7 mouse cellular contexts compared by ENCODE assay signal in the genomic region with DNA sequence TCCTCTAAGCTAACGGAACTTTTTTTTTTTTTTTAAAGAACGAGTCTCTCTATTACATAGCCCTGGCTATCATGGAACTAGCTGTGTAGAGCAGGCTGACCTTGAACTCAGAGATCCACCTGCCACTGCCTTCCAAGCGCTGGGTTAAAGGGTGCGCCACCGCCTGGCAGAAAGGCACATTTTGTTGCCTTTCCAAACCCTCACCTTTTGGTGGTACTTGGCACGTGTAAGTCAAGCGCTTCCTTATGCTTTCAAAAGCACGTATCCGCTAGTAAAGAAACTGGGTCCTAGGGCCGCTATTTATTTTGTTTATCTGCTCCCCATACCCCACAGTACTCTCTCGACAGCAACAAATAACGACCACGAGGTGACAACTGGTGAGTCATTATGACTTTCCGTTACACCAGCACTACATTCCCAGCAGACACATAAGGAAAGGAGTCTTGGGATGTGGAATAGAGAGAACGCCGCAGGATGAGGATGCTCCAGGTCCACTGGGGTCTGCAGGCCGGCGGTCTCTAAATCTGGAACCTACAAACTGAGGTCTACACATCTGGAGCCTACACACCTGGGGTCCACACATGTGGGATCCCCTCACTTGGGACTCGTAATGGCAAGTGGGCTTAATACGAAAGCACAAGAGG. TPM values are rescaled to one million over a fixed set of nuclear protein-coding genes. Genes with fewer than 3 reads are reported as not detected.
DNase-seq lines count a peak whose midpoint lies in the region; ATAC-seq and TF ChIP-seq lines count a peak whose summit lies in the region.

No protein-coding gene starts in this region.

- TF ChIP-seq EP300 in liver, embryonic 14.5 days (IDR thresholded peaks at IDR 0.05; ENCODE audit: low read depth), result no peak

- H3K4me2 ChIP-seq in hindbrain, embryonic 16.5 days (ENCODE audit: low read length), result peak overlapping the region; percentile 77
- H3K4me2 ChIP-seq in liver, embryonic 14.5 days (ENCODE audit: low read depth), result peak overlapping the region; percentile 87
- H3K4me2 ChIP-seq in neural tube, embryonic 13.5 days, result peak overlapping the region; percentile 50

- peak; percentile 70 for ATAC-seq in hindbrain, embryonic 16.5 days
- peak; percentile 40 for ATAC-seq in liver, embryonic 14.5 days (ENCODE audit: insufficient read depth)
- peak; percentile 78 for ATAC-seq in neural tube, embryonic 13.5 days (ENCODE audit: low read depth)

- peak; percentile 84 for TF ChIP-seq CTCF in liver, embryonic 14.5 days (IDR thresholded peaks at IDR 0.05; ENCODE audit: low read depth)

- H3K9me3 ChIP-seq in ES-E14 (ENCODE audit: control insufficient read depth, insufficient read depth, low read depth, low read length), result no peaks in the 10 kb centered on the region
- no peaks in the 10 kb centered on the region for H3K9me3 ChIP-seq in erythroblast, embryonic 14.5 days (ENCODE audit: control insufficient read depth, low read length)
- no peaks in the 10 kb centered on the region for H3K9me3 ChIP-seq in hindbrain, embryonic 16.5 days (ENCODE audit: control insufficient read depth, low read length)
- H3K9me3 ChIP-seq in liver, embryonic 14.5 days (ENCODE audit: control insufficient read depth, low read length), result no peaks in the 10 kb centered on the region
- no peaks in the 10 kb centered on the region for H3K9me3 ChIP-seq in neural tube, embryonic 13.5 days

- in situ Hi-C loops in ES-E14 (cut with MboI; ENCODE audit: low sequenced_read_pairs in 2 of 2, unreplicated experiment in 2 of 2), result no loop called here

- DNase-seq in ES-E14 (ENCODE audit: low read depth, low spot score), result peak; percentile 28
- peak; percentile 61 for DNase-seq in adrenal gland, postnatal 14 days
- peak; percentile 35 to 56 (median 47) for DNase-seq in liver, embryonic 14.5 days (ENCODE audit: low read depth in 3 of 3, low spot score in 3 of 3)
- no peak for DNase-seq in left cerebral cortex, postnatal 36 days (ENCODE audit: low spot score in 2 of 2)

- no peaks in the 10 kb centered on the region for H3K27me3 ChIP-seq in erythroblast, embryonic 14.5 days (ENCODE audit: control insufficient read depth)
- no peaks in the 10 kb centered on the region; the same call in 1 of the 2 replicates for H3K27me3 ChIP-seq in hindbrain, embryonic 16.5 days (replicated peaks; ENCODE audit: control insufficient read depth, insufficient read depth, low read length)
- no peaks in the 10 kb centered on the region for H3K27me3 ChIP-seq in liver, embryonic 14.5 days (ENCODE audit: control insufficient read depth, insufficient read depth, low read length)
- H3K27me3 ChIP-seq in neural tube, embryonic 13.5 days, result no peaks in the 10 kb centered on the region

- no peaks in the 10 kb centered on the region for H3K36me3 ChIP-seq in ES-E14 (ENCODE audit: control insufficient read depth, insufficient read depth, low read length, poor library complexity, severe bottlenecking)
- peaks cover 6% of the 10 kb centered on the region for H3K36me3 ChIP-seq in erythroblast, embryonic 14.5 days (ENCODE audit: control insufficient read depth)
- no peaks in the 10 kb centered on the region for H3K36me3 ChIP-seq in hindbrain, embryonic 16.5 days (ENCODE audit: control insufficient read depth, insufficient read depth, low read length)
- no peaks in the 10 kb centered on the region for H3K36me3 ChIP-seq in liver, embryonic 14.5 days (replicated peaks; ENCODE audit: control insufficient read depth, insufficient read depth, low read depth)
- H3K36me3 ChIP-seq in neural tube, embryonic 13.5 days, result no peaks in the 10 kb centered on the region

- H3K27ac ChIP-seq in ES-E14 (ENCODE audit: insufficient read depth, low read depth, low read length, poor library complexity, severe bottlenecking), result peak overlapping the region; percentile 52; the same call in 1 of the 2 replicates
- H3K27ac ChIP-seq in hindbrain, embryonic 16.5 days (ENCODE audit: low read depth, low read length), result peak overlapping the region; percentile 92
- H3K27ac ChIP-seq in liver, embryonic 14.5 days, result peak overlapping the region; percentile 66
- H3K27ac ChIP-seq in neural tube, embryonic 13.5 days (replicated peaks), result no peak overlapping the region

- H3K9ac ChIP-seq in ES-E14 (ENCODE audit: insufficient read depth, low read depth, low read length, poor library complexity, severe bottlenecking), result peak overlapping the region; percentile 91
- H3K9ac ChIP-seq in hindbrain, embryonic 16.5 days (ENCODE audit: low read depth, low read length), result peak overlapping the region; percentile 92
- H3K9ac ChIP-seq in liver, embryonic 14.5 days (replicated peaks), result peak overlapping the region; percentile 90
- peak overlapping the region; percentile 86 for H3K9ac ChIP-seq in neural tube, embryonic 13.5 days

- H3K4me3 ChIP-seq in ES-E14 (ENCODE audit: insufficient read depth in 1 of 2, low read depth in 1 of 2, low read length in 2 of 2, poor library complexity in 1 of 2, severe bottlenecking in 1 of 2), result peak overlapping the region; percentile 86 to 92
- H3K4me3 ChIP-seq in erythroblast, embryonic 14.5 days (replicated peaks), result peak overlapping the region; percentile 72
- peak overlapping the region; percentile 82 for H3K4me3 ChIP-seq in hindbrain, embryonic 16.5 days (ENCODE audit: low read length)
- peak overlapping the region; percentile 75 to 87 for H3K4me3 ChIP-seq in liver, embryonic 14.5 days (ENCODE audit: insufficient read depth in 1 of 2, low read depth in 2 of 2, low read length in 2 of 2)
- peak overlapping the region; percentile 70 for H3K4me3 ChIP-seq in neural tube, embryonic 13.5 days

- H3K4me1 ChIP-seq in ES-E14 (ENCODE audit: control insufficient read depth in 2 of 2, insufficient read depth in 2 of 2, low read length in 2 of 2, poor library complexity in 1 of 2), result peaks cover 3 to 4% of the 10 kb centered on the region in 2 experiments; a peak in 2 of 4 replicates
- peaks cover 25% of the 10 kb centered on the region for H3K4me1 ChIP-seq in erythroblast, embryonic 14.5 days (ENCODE audit: control insufficient read depth)
- peaks cover 6% of the 10 kb centered on the region for H3K4me1 ChIP-seq in hindbrain, embryonic 16.5 days (ENCODE audit: control insufficient read depth, insufficient read depth, low read depth, low read length)
- H3K4me1 ChIP-seq in liver, embryonic 14.5 days (replicated peaks; ENCODE audit: control insufficient read depth in 2 of 2, insufficient read depth in 2 of 2, low read length in 1 of 2), result peaks cover 8 to 17% of the 10 kb centered on the region in 2 experiments
- H3K4me1 ChIP-seq in neural tube, embryonic 13.5 days (replicated peaks), result peaks cover 6% of the 10 kb centered on the region; the same call in 1 of the 2 replicates

- 4% methylated on average over 20 of the region's 20 CpGs for WGBS in hindbrain, embryonic 16.5 days
- WGBS in liver, embryonic 14.5 days (ENCODE audit: insufficient replicate concordance), result 2% methylated on average over 20 of the region's 20 CpGs
- 4% methylated on average over 20 of the region's 20 CpGs for WGBS in neural tube, embryonic 13.5 days

- intact Hi-C loops in left cerebral cortex, postnatal 36 days (cut with DNase I), result no loop called here

TF ChIP-seq in ES-E14, 5 proteins besides CTCF, POLR2A, EP300 and RAD21:
- TF ChIP-seq MAFK (IDR thresholded peaks at IDR 0.05; ENCODE audit: insufficient read depth, low read depth, low read length), result no peak
- TF ChIP-seq ZNF384 (IDR thresholded peaks at IDR 0.05; ENCODE audit: low read depth, low read length), result no peak
- no peak for TF ChIP-seq ZC3H11A (IDR thresholded peaks at IDR 0.05; ENCODE audit: borderline replicate concordance, low read depth, low read length)
- no peak for TF ChIP-seq CHD2 (IDR thresholded peaks at IDR 0.05; ENCODE audit: low read depth, low read length)
- TF ChIP-seq HCFC1 (IDR thresholded peaks at IDR 0.05; ENCODE audit: borderline replicate concordance, insufficient read depth, low read length), result no peak
TF ChIP-seq in ES-E14: peak in this region for 0.

RNA-seq across cellular contexts. Expression of gene Chd1l, which starts 0.7 kb away (rescaled TPM):
- total RNA-seq in ES-E14 (2012; rRNA removed), result 25.8 and 31.1 TPM in 2 replicates
- total RNA-seq in adrenal gland, postnatal 14 days (2021), result 12.0 and 13.3 TPM in 2 replicates
- 0.50 and 0.57 TPM in 2 replicates for polyA plus RNA-seq in erythroblast, embryonic 14.5 days (2012)
- polyA plus RNA-seq in hindbrain, embryonic 16.5 days (2015; fragmentation: Nextera tagmentation; extraction: Ambion mirVana), result 5.8 and 6.3 TPM in 2 replicates
- 4.2 and 7.0 TPM in 2 replicates for polyA plus RNA-seq in liver, embryonic 14.5 days (2012; rRNA removed)
- 10.3 and 11.6 TPM in 2 replicates for polyA plus RNA-seq in liver, embryonic 14.5 days (2014; fragmentation: Nextera tagmentation; extraction: Ambion mirVana)
- 6.3 and 7.2 TPM in 2 replicates for polyA plus RNA-seq in neural tube, embryonic 13.5 days (2015; fragmentation: Nextera tagmentation; extraction: Ambion mirVana)
- 1 to 10 TPM; 8.8 to 9.5 TPM for total RNA-seq in left cerebral cortex, postnatal 36 days (2021)

RNA-seq across cellular contexts. Expression of gene Fmo5, which starts 19.3 kb away (rescaled TPM):
- 0.27 and 0.90 TPM in 2 replicates for total RNA-seq in ES-E14 (2012; rRNA removed)
- total RNA-seq in adrenal gland, postnatal 14 days (2021), result 9.8 and 35.2 TPM in 2 replicates
- 0.03 TPM in 1 of 2 replicates, not detected in the other for polyA plus RNA-seq in erythroblast, embryonic 14.5 days (2012)
- polyA plus RNA-seq in hindbrain, embryonic 16.5 days (2015; fragmentation: Nextera tagmentation; extraction: Ambion mirVana), result 1.1 TPM in 2 replicates
- 6.0 and 8.4 TPM in 2 replicates for polyA plus RNA-seq in liver, embryonic 14.5 days (2012; rRNA removed)
- 11.3 and 13.3 TPM in 2 replicates for polyA plus RNA-seq in liver, embryonic 14.5 days (2014; fragmentation: Nextera tagmentation; extraction: Ambion mirVana)
- polyA plus RNA-seq in neural tube, embryonic 13.5 days (2015; fragmentation: Nextera tagmentation; extraction: Ambion mirVana), result 0.34 and 1.2 TPM in 2 replicates
- total RNA-seq in left cerebral cortex, postnatal 36 days (2021), result 1 to 10 TPM; 3.2 to 3.6 TPM

RNA-seq across cellular contexts. Expression of gene Prkab2, which starts 48.7 kb away (rescaled TPM):
- total RNA-seq in ES-E14 (2012; rRNA removed), result 7.0 and 7.5 TPM in 2 replicates
- total RNA-seq in adrenal gland, postnatal 14 days (2021), result 6.4 and 7.8 TPM in 2 replicates
- 0.01 TPM in 1 of 2 replicates, not detected in the other for polyA plus RNA-seq in erythroblast, embryonic 14.5 days (2012)
- 17.5 and 18.7 TPM in 2 replicates for polyA plus RNA-seq in hindbrain, embryonic 16.5 days (2015; fragmentation: Nextera tagmentation; extraction: Ambion mirVana)
- 1.6 and 2.1 TPM in 2 replicates for polyA plus RNA-seq in liver, embryonic 14.5 days (2012; rRNA removed)
- polyA plus RNA-seq in liver, embryonic 14.5 days (2014; fragmentation: Nextera tagmentation; extraction: Ambion mirVana), result 1.1 and 1.3 TPM in 2 replicates
- 11.6 and 11.9 TPM in 2 replicates for polyA plus RNA-seq in neural tube, embryonic 13.5 days (2015; fragmentation: Nextera tagmentation; extraction: Ambion mirVana)
- total RNA-seq in left cerebral cortex, postnatal 36 days (2021), result 10 to 100 TPM; 26.4 to 30.8 TPM

Comparison
In these comparisons a context has a peak if more than half of its experiments do, and no peak if none do; other contexts are left out.
1. DNase-seq: peak in ES-E14 (single experiment), adrenal gland, postnatal 14 days (single experiment) and liver, embryonic 14.5 days (3 of 3); none in left cerebral cortex, postnatal 36 days (0 of 2).
2. Peak in every context shown above with its lines, with median percentiles within 50 percentile points of each other: H3K4me3 ChIP-seq, H3K9ac ChIP-seq, ATAC-seq and H3K4me2 ChIP-seq.